Mouse (Mus musculus) embryonic facial prominence, embryonic 13.5 days (tissue): Measurements from ENCODE around the gene Grk5. TPM values are rescaled to one million over a fixed set of nuclear protein-coding genes. Genes with fewer than 3 reads are reported as not detected.
"Not testable (repeated sequence)": the region's sequence is repeated elsewhere in the genome, so short reads cannot be mapped to it uniquely, and the experiment has no call there.

Source experiments
- ATAC-seq: fragments of 200-750 bp; cut with Nextera tagmentation; 2 replicates; pipeline ENCODE4 v1.8.0; 2017; ENCODE audit warnings: low read depth; ENCODE audit not compliant: insufficient number of reproducible peaks, insufficient read depth, low FRiP score, low TSS enrichment
- H3K27ac ChIP-seq: fragments of 300-500 bp; sonication (generic); 2 replicates; pipeline ENCODE4 v1.5.1; 2015; ENCODE audit warnings: moderate library complexity, mild to moderate bottlenecking, inconsistent platforms
- H3K27me3 ChIP-seq: fragments of 300-500 bp; sonication (generic); 2 replicates; pipeline ENCODE4 v1.6.1; 2015; ENCODE audit warnings: mild to moderate bottlenecking, inconsistent platforms
- H3K36me3 ChIP-seq: fragments of 300-500 bp; sonication (generic); 2 replicates; pipeline ENCODE4 v1.6.1; 2015; ENCODE audit warnings: mild to moderate bottlenecking, inconsistent platforms
- H3K4me1 ChIP-seq: fragments of 300-500 bp; sonication (generic); 2 replicates; pipeline ENCODE4 v1.6.1; 2015; ENCODE audit warnings: inconsistent platforms
- H3K4me2 ChIP-seq: fragments of 300-500 bp; sonication (generic); 2 replicates; pipeline ENCODE4 v1.6.1; 2015; ENCODE audit warnings: moderate library complexity, mild to moderate bottlenecking, inconsistent platforms
- H3K4me3 ChIP-seq: fragments of 300-500 bp; sonication (generic); 2 replicates; pipeline ENCODE4 v1.5.1; 2015; ENCODE audit warnings: mild to moderate bottlenecking, inconsistent platforms
- H3K9ac ChIP-seq: fragments of 300-500 bp; sonication (generic); 2 replicates; pipeline ENCODE4 v1.6.1; 2015; ENCODE audit warnings: mild to moderate bottlenecking, inconsistent platforms
- H3K9me3 ChIP-seq: fragments of 300-500 bp; sonication (generic); 2 replicates; pipeline ENCODE4 v1.6.1; 2016; ENCODE audit warnings: inconsistent platforms
- WGBS: fragments of 180-500 bp; shearing (Covaris S2); methylation state at CpG from one replicate; pipeline ENCODE4 v1.1.7; 2015; ENCODE audit warnings: mixed read lengths; 5-methylcytosine and 5-hydroxymethylcytosine counted together
- polyA plus RNA-seq: library from polyadenylated mRNA; unstranded; fragments of >200 nt; fragmentation: Nextera tagmentation; extraction: Ambion mirVana; gene quantifications from 2 replicates; pipeline ENCODE4 v1.2.1, GENCODE M21; 2015

Gene Grk5
- 2.9 and 3.6 TPM in 2 replicates for polyA plus RNA-seq

GRCm38 (mm10) chr19:60889714-60890315, at the start of gene Grk5:
TSS of gene Grk5 (plus strand) at chr19:60889749.
- Histone ChIP-seq H3K4me2 (peak within 1 kb of the TSS; percentile 70), H3K36me3 (no peaks in the 10 kb centered on the region), H3K9me3 (no peaks in the 10 kb centered on the region), H3K27ac (peak within 1 kb of the TSS; percentile 96), H3K4me3 (peak within 1 kb of the TSS; percentile 73), H3K9ac (peak within 1 kb of the TSS; percentile 84), H3K27me3 (no peaks in the 10 kb centered on the region), H3K4me1 (peaks cover 20% of the 10 kb centered on the region)
- peak; percentile 97 for ATAC-seq
- under 1% methylated on average over 53 of the region's 55 CpGs for WGBS

GRCm38 (mm10) chr19:60843324-60843723, 46.2 kb upstream of the Grk5 start:
- ATAC-seq: no peak
- H3K27me3 ChIP-seq: no peaks in the 10 kb centered on the region
- H3K36me3 ChIP-seq: peaks cover 39% of the 10 kb centered on the region

GRCm38 (mm10) chr19:60845731-60846130, 43.8 kb upstream of the Grk5 start:
- peaks cover 37% of the 10 kb centered on the region for H3K36me3 ChIP-seq
- no peaks in the 10 kb centered on the region for H3K4me1 ChIP-seq
- no peak overlapping the region for H3K4me2 ChIP-seq
- no peak for ATAC-seq
- no peak overlapping the region for H3K9ac ChIP-seq
- H3K27me3 ChIP-seq: no peaks in the 10 kb centered on the region
- no peaks in the 10 kb centered on the region for H3K9me3 ChIP-seq
- H3K4me3 ChIP-seq: no peak overlapping the region
- H3K27ac ChIP-seq: no peak overlapping the region

More at GRCm38 (mm10) chr19:60843324-60843723, 46.2 kb upstream of the Grk5 start:
- Histone ChIP-seq H3K9ac (no peak overlapping the region), H3K4me2 (no peak overlapping the region), H3K27ac (no peak overlapping the region), H3K4me1 (no peaks in the 10 kb centered on the region), H3K9me3 (no peaks in the 10 kb centered on the region), H3K4me3 (no peak overlapping the region)

- WGBS: 4% methylated on average over 30 of the region's 30 CpGs
- Histone ChIP-seq H3K9me3 (no peaks in the 10 kb centered on the region), H3K27ac (peak within 1 kb of the TSS; percentile 79), H3K4me1 (peaks cover 8% of the 10 kb centered on the region; the same call in 1 of the 2 replicates), H3K27me3 (no peaks in the 10 kb centered on the region), H3K4me2 (peak within 1 kb of the TSS; percentile 71), H3K9ac (peak within 1 kb of the TSS; percentile 79), H3K4me3 (peak within 1 kb of the TSS; percentile 62), H3K36me3 (peaks cover 29% of the 10 kb centered on the region)
- peak; percentile 97 for ATAC-seq
Measured at GRCm38 (mm10) chr19:60860868-60861700, 28.5 kb upstream of the Grk5 start, which contains the start of gene Sfxn4. TSS of gene Sfxn4 (minus strand) at chr19:60861479.

GRCm38 (mm10) chr19:60866169-60866568, 23.4 kb upstream of the Grk5 start:
- H3K36me3 ChIP-seq: peaks cover 50% of the 10 kb centered on the region
- not testable (repeated sequence) for H3K27ac ChIP-seq, H3K4me1 ChIP-seq, H3K4me2 ChIP-seq, H3K27me3 ChIP-seq, H3K9ac ChIP-seq, H3K4me3 ChIP-seq, H3K9me3 ChIP-seq, ATAC-seq
- 98% methylated on average over 4 of the region's 4 CpGs for WGBS

GRCm38 (mm10) chr19:60870489-60870888, 19.1 kb upstream of the Grk5 start:
- 90% methylated on average over 1 of the region's 1 CpGs for WGBS
- H3K4me3 ChIP-seq: no peak overlapping the region
- H3K27me3 ChIP-seq: no peaks in the 10 kb centered on the region

GRCm38 (mm10) chr19:60871366-60871765, 18.2 kb upstream of the Grk5 start:
- H3K4me2 ChIP-seq: no peak overlapping the region
- H3K9me3 ChIP-seq: no peaks in the 10 kb centered on the region
- no peak overlapping the region for H3K27ac ChIP-seq
- H3K9ac ChIP-seq: no peak overlapping the region
- 94% methylated on average over 5 of the region's 5 CpGs for WGBS
- H3K4me3 ChIP-seq: no peak overlapping the region
- no peak for ATAC-seq
- peaks cover 13% of the 10 kb centered on the region for H3K4me1 ChIP-seq
- H3K27me3 ChIP-seq: no peaks in the 10 kb centered on the region
- H3K36me3 ChIP-seq: peaks cover 41% of the 10 kb centered on the region

More at GRCm38 (mm10) chr19:60870489-60870888, 19.1 kb upstream of the Grk5 start:
- no peaks in the 10 kb centered on the region for H3K9me3 ChIP-seq
- no peak for ATAC-seq
- H3K27ac ChIP-seq: no peak overlapping the region
- H3K9ac ChIP-seq: no peak overlapping the region
- H3K4me1 ChIP-seq: peaks cover 13% of the 10 kb centered on the region
- H3K4me2 ChIP-seq: no peak overlapping the region
- peaks cover 45% of the 10 kb centered on the region for H3K36me3 ChIP-seq

GRCm38 (mm10) chr19:60872272-60872671, 17.3 kb upstream of the Grk5 start:
- Histone ChIP-seq H3K27ac (no peak overlapping the region), H3K4me1 (peaks cover 13% of the 10 kb centered on the region), H3K4me2 (no peak overlapping the region), H3K27me3 (no peaks in the 10 kb centered on the region), H3K36me3 (peaks cover 35% of the 10 kb centered on the region), H3K9me3 (no peaks in the 10 kb centered on the region), H3K9ac (no peak overlapping the region), H3K4me3 (no peak overlapping the region)
- WGBS: 49% methylated on average over 1 of the region's 1 CpGs
- ATAC-seq: no peak

- WGBS: 15% methylated on average over 4 of the region's 4 CpGs
- Histone ChIP-seq H3K27me3 (no peaks in the 10 kb centered on the region), H3K4me3 (peak overlapping the region; percentile 67), H3K27ac (0 out of 2 replicates have a peak overlapping the region, but pooled peaks have one; percentile 16), H3K36me3 (peaks cover 25% of the 10 kb centered on the region), H3K9me3 (no peaks in the 10 kb centered on the region), H3K9ac (peak overlapping the region; percentile 80), H3K4me2 (peak overlapping the region; percentile 67), H3K4me1 (peaks cover 13% of the 10 kb centered on the region)
- no peak for ATAC-seq
Measured at GRCm38 (mm10) chr19:60873501-60873900, 16.0 kb upstream of the Grk5 start.

GRCm38 (mm10) chr19:60874064-60874694, 15.4 kb upstream of the Grk5 start, which contains the start of gene Prdx3:
TSS of gene Prdx3 (minus strand) at chr19:60874556.
- WGBS: 0% methylated on average over 28 of the region's 28 CpGs
- Histone ChIP-seq H3K27ac (peak within 1 kb of the TSS; percentile 60), H3K9me3 (no peaks in the 10 kb centered on the region), H3K4me2 (peak within 1 kb of the TSS; percentile 67), H3K9ac (peak within 1 kb of the TSS; percentile 80), H3K27me3 (no peaks in the 10 kb centered on the region), H3K4me3 (peak within 1 kb of the TSS; percentile 67), H3K36me3 (peaks cover 19% of the 10 kb centered on the region), H3K4me1 (peaks cover 13% of the 10 kb centered on the region)
- ATAC-seq: peak; percentile 96

- ATAC-seq: no peak
- Histone ChIP-seq H3K4me2 (no peak overlapping the region), H3K27ac (no peak overlapping the region), H3K9ac (no peak overlapping the region), H3K27me3 (no peaks in the 10 kb centered on the region), H3K9me3 (no peaks in the 10 kb centered on the region), H3K36me3 (no peaks in the 10 kb centered on the region), H3K4me3 (no peak overlapping the region), H3K4me1 (no peaks in the 10 kb centered on the region)
- WGBS: 3% methylated on average over 3 of the region's 3 CpGs
Measured at GRCm38 (mm10) chr19:60883129-60883528, 6.4 kb upstream of the Grk5 start.
